Mouse (Mus musculus) lung, postnatal 0 days (tissue): ENCODE measurements at regions not wholly inside any gene's neighbourhood (a gene's known extent, or its start where the extent isn't known, plus 50 kb on each side); places are given as distances from the start of the nearest gene placed in this dataset.

Experiments used
- CTCF ChIP-seq: IDR thresholded peaks from 2 replicates; pipeline ENCODE4 v1.5.1; 2016; ENCODE audit warnings: antibody characterized with exemption, mild to moderate bottlenecking
- EP300 ChIP-seq: IDR thresholded peaks from 2 replicates; pipeline ENCODE4 v1.6.1; 2016; ENCODE audit warnings: antibody characterized with exemption, mild to moderate bottlenecking, control low read depth

DNA sequence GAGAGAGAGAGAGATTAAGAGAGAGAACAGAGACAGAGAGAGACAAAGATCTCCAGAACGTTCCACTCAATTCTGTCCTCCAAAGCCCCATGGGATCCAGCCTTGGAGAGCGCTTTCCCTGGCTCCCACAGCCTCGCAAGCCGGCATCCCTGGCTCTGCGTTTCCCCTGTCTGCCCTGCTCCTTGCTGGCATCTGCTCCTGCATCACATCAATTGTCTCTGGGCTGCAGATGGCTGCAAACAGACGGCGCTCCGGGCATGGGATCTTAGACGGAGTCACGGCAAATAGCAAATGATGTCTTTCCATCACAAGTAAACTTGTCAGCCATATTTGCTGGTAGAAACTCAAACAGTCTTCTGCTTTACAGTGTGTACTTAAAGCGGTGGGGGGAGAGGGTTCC is 428.4 kb downstream of the Cd83 start:
- TF ChIP-seq EP300, result no peak
- no peak for TF ChIP-seq CTCF
